Mouse (Mus musculus) CD4-positive, CD25-positive, alpha-beta regulatory T cell, adult 4 months (primary cell): ENCODE measurements around the gene Tmem131l. TPM values are rescaled to one million over a fixed set of nuclear protein-coding genes. Genes with fewer than 3 reads are reported as not detected.

Source experiments
- ATAC-seq: one replicate; pipeline ENCODE4 v1.8.0; 2017
- polyA plus RNA-seq, 2 experiments: library from polyadenylated mRNA; unstranded; fragments of 100-300 nt; shearing (Covaris generic); gene quantifications; one replicate each; pipeline ENCODE4 v1.2.1; 2017

The Tmem131l gene
- polyA plus RNA-seq, 2 experiments from 2014 or later = 41.2 to 45.2 TPM

- no peak for ATAC-seq
Measured at GRCm38 (mm10) chr3:84010995-84011663, 28.8 kb downstream of the Tmem131l start.

- ATAC-seq = no peak
Measured at GRCm38 (mm10) chr3:84005989-84006388, 34.0 kb downstream of the Tmem131l start.

- ATAC-seq = no peak
Measured at GRCm38 (mm10) chr3:84004330-84005090, 35.5 kb downstream of the Tmem131l start.

- peak; percentile 56 for ATAC-seq
Measured at GRCm38 (mm10) chr3:84002433-84003090, 37.4 kb downstream of the Tmem131l start.

- ATAC-seq = no peak
Measured at GRCm38 (mm10) chr3:83997563-83997962, 42.4 kb downstream of the Tmem131l start.

- ATAC-seq = no peak
Measured at GRCm38 (mm10) chr3:83997036-83997435, 42.9 kb downstream of the Tmem131l start.

GRCm38 (mm10) chr3:83996086-83996485 is 43.9 kb downstream of the Tmem131l start:
- ATAC-seq = no peak

- no peak for ATAC-seq
Measured at GRCm38 (mm10) chr3:83995254-83995830, 44.6 kb downstream of the Tmem131l start.

GRCm38 (mm10) chr3:83994217-83994839 is 45.6 kb downstream of the Tmem131l start:
- no peak for ATAC-seq

- peak; percentile 80 for ATAC-seq
Measured at GRCm38 (mm10) chr3:83993089-83993516, 46.9 kb downstream of the Tmem131l start.

- no peak for ATAC-seq
Measured at GRCm38 (mm10) chr3:83991691-83992524, 48.1 kb downstream of the Tmem131l start.

- no peak for ATAC-seq
Measured at GRCm38 (mm10) chr3:83988214-83988613, 51.8 kb downstream of the Tmem131l start.

- peak; percentile 64 for ATAC-seq
Measured at GRCm38 (mm10) chr3:83987533-83988112, 52.4 kb downstream of the Tmem131l start.

- no peak for ATAC-seq
Measured at GRCm38 (mm10) chr3:83986740-83987139, 53.2 kb downstream of the Tmem131l start.

- no peak for ATAC-seq
Measured at GRCm38 (mm10) chr3:83985426-83985825, 54.5 kb downstream of the Tmem131l start.

GRCm38 (mm10) chr3:83984379-83984778 is 55.6 kb downstream of the Tmem131l start:
- ATAC-seq = peak; percentile 45

- no peak for ATAC-seq
Measured at GRCm38 (mm10) chr3:83982821-83983220, 57.2 kb downstream of the Tmem131l start.

- peak; percentile 10 for ATAC-seq
Measured at GRCm38 (mm10) chr3:83980231-83980872, 59.6 kb downstream of the Tmem131l start.

GRCm38 (mm10) chr3:83978497-83979410 is 61.2 kb downstream of the Tmem131l start:
- no peak for ATAC-seq

- no peak for ATAC-seq
Measured at GRCm38 (mm10) chr3:83977817-83978216, 62.2 kb downstream of the Tmem131l start.
